Mouse (Mus musculus) layer of hippocampus, adult 2 months (tissue): ENCODE results near the gene 4931428F04Rik. TPM values are rescaled to one million over a fixed set of nuclear protein-coding genes. Genes with fewer than 3 reads are reported as not detected.
"Not testable (repeated sequence)": the region's sequence is repeated elsewhere in the genome, so short reads cannot be mapped to it uniquely, and the experiment has no call there.

Source experiments
- DNase-seq, 2 experiments: peaks; one replicate each; pipeline ENCODE4 v3.0.0; 2022; ENCODE audit warnings: low spot score in 2 of 2
- H3K27ac ChIP-seq: fragments of 200-600 bp; 2 replicates; pipeline ENCODE4 v1.8.1; 2022
- H3K4me3 ChIP-seq: fragments of 200-600 bp; 2 replicates; pipeline ENCODE4 v1.8.1; 2022; ENCODE audit warnings: mild to moderate bottlenecking
- CTCF ChIP-seq: fragments of 200-600 bp; conservative IDR thresholded peaks from 2 replicates; pipeline ENCODE4 v1.8.1; 2022; ENCODE audit warnings: antibody characterized with exemption, mild to moderate bottlenecking, moderate library complexity
- microRNA-seq, 2 experiments: library from miRNA; unstranded; fragments of <30 nt; microRNA quantifications; one replicate each; pipeline ENCODE4 v1.2.0; 2021
- total RNA-seq, 2 experiments: library from RNA; stranded (reverse); gene quantifications; 2 replicates each; pipeline ENCODE4 v1.2.3; 2021

4931428F04Rik gene
- total RNA-seq, 2 experiments from 2014 or later = 20.0 to 24.4 TPM

GRCm38 (mm10) chr8:105233126-105233935 is 56.3 kb downstream of the 4931428F04Rik start:
- Histone ChIP-seq H3K4me3 (no peak overlapping the region), H3K27ac (no peak overlapping the region)
- DNase-seq = no peak
- TF ChIP-seq CTCF = no peak

- not testable (repeated sequence) for H3K27ac ChIP-seq, H3K4me3 ChIP-seq
These were observed 57.4 kb downstream of the 4931428F04Rik start for GRCm38 (mm10) chr8:105232321-105232693.

GRCm38 (mm10) chr8:105231503-105232320 is 58.0 kb downstream of the 4931428F04Rik start:
- H3K4me3 ChIP-seq = no peak overlapping the region
- H3K27ac ChIP-seq = no peak overlapping the region
- no peak for TF ChIP-seq CTCF
- DNase-seq = no peak

More at GRCm38 (mm10) chr8:105232321-105232693, 57.4 kb downstream of the 4931428F04Rik start:
- DNase-seq = not testable (repeated sequence)

Small RNA genes lying within 50 kb of the gene (microRNA-seq; reads per million reads assigned to microRNA genes)
- gene Gm27320 (0 reads per million in 2 experiments), gene Mir328 (11,375 to 11,880 reads per million in 2 experiments)

Other genes starting within 250 kb of the 4931428F04Rik start
- gene Ces3a, start 241.3 kb downstream of the 4931428F04Rik start, total RNA-seq = not detected
- gene Ces3b, start 206.1 kb downstream of the 4931428F04Rik start, total RNA-seq = not detected
- gene Ces4a, start 158.1 kb downstream of the 4931428F04Rik start, total RNA-seq = not detected
- gene Cbfb, start 119.2 kb downstream of the 4931428F04Rik start, total RNA-seq = 10 to 100 TPM; 20.0 to 20.4 TPM
- gene D230025D16Rik, start 64.7 kb downstream of the 4931428F04Rik start, total RNA-seq = 10 to 100 TPM; 38.9 to 39.2 TPM
- 1 to 10 TPM; 2.9 TPM for gene B3gnt9, start 34.7 kb downstream of the 4931428F04Rik start, total RNA-seq
- gene Tradd, start 25.3 kb downstream of the 4931428F04Rik start, total RNA-seq = 1 to 10 TPM; 7.0 to 7.6 TPM
- 1 to 10 TPM in 1 of 2 experiments, under 1 TPM in 1; 0.91 to 1.9 TPM for gene Fbxl8, start 25.2 kb downstream of the 4931428F04Rik start, total RNA-seq
- gene Hsf4, start 20.1 kb downstream of the 4931428F04Rik start, total RNA-seq = 1 to 10 TPM; 7.2 to 9.5 TPM
- 1 to 10 TPM; 7.4 to 7.8 TPM for gene Nol3, start 13.7 kb downstream of the 4931428F04Rik start, total RNA-seq
- gene Exoc3l, start 6.2 kb upstream of the 4931428F04Rik start, total RNA-seq = 1 to 10 TPM; 1.4 TPM
- 10 to 100 TPM; 36.1 to 39.0 TPM for gene E2f4, start 7.8 kb upstream of the 4931428F04Rik start, total RNA-seq
- gene Elmo3, start 15.7 kb upstream of the 4931428F04Rik start, total RNA-seq = 1 to 10 TPM in 1 of 2 experiments, under 1 TPM in 1; 0.84 to 1.2 TPM
- gene Lrrc29, start 36.4 kb upstream of the 4931428F04Rik start, total RNA-seq = 1 to 10 TPM; 7.6 to 7.7 TPM
- gene Tmem208, start 36.5 kb upstream of the 4931428F04Rik start, total RNA-seq = 10 to 100 TPM; 40.3 to 40.9 TPM
- 1 to 10 TPM; 2.0 to 2.1 TPM for gene Fhod1, start 58.1 kb upstream of the 4931428F04Rik start, total RNA-seq
- gene Slc9a5, start 59.0 kb upstream of the 4931428F04Rik start, total RNA-seq = 10 to 100 TPM; 13.3 to 14.9 TPM
- gene Plekhg4, start 83.4 kb upstream of the 4931428F04Rik start, total RNA-seq = 1 to 10 TPM; 1.7 to 2.2 TPM
- gene Kctd19, start 123.6 kb upstream of the 4931428F04Rik start, total RNA-seq = not detected
- gene Lrrc36, start 123.7 kb upstream of the 4931428F04Rik start, total RNA-seq = under 1 TPM; 0.42 to 0.84 TPM
- gene Tppp3, start 181.7 kb upstream of the 4931428F04Rik start, total RNA-seq = 10 to 100 TPM; 36.5 to 36.8 TPM
- 10 to 100 TPM; 36.2 to 38.9 TPM for gene Zdhhc1, start 207.0 kb upstream of the 4931428F04Rik start, total RNA-seq
- not detected for gene Hsd11b2, start 228.9 kb upstream of the 4931428F04Rik start, total RNA-seq